7 mouse cellular contexts compared by ENCODE assay signal in genomic region chr3:88460983-88461696, GRCm38 (mm10). TPM values are rescaled to one million over a fixed set of nuclear protein-coding genes. Genes with fewer than 3 reads are reported as not detected.
DNase-seq lines count a peak whose midpoint lies in the region; ATAC-seq and TF ChIP-seq lines count a peak whose summit lies in the region.

Sema4a (minus strand) TSS chr3:88461182.

- H3K4me3 ChIP-seq in lung, embryonic 14.5 days (ENCODE audit: low read depth, low read length): no peak within 1 kb of the TSS
- no peak within 1 kb of the TSS for H3K4me3 ChIP-seq in embryonic facial prominence, embryonic 15.5 days (replicated peaks)

- ATAC-seq in lung, embryonic 14.5 days (ENCODE audit: insufficient read depth): peak; percentile 56; the same call in 1 of the 2 replicates
- no peak for ATAC-seq in embryonic facial prominence, embryonic 15.5 days (ENCODE audit: insufficient number of reproducible peaks, low FRiP score, low TSS enrichment, low read depth)
- no peak for ATAC-seq in megakaryocyte progenitor cell, adult 5-6 weeks (replicated peaks; ENCODE audit: poor library complexity)

- no peak within 1 kb of the TSS for H3K27ac ChIP-seq in lung, embryonic 14.5 days (ENCODE audit: low read depth)
- H3K27ac ChIP-seq in embryonic facial prominence, embryonic 15.5 days (replicated peaks): no peak within 1 kb of the TSS

- H3K27me3 ChIP-seq in lung, embryonic 14.5 days (ENCODE audit: insufficient read depth, low read length): no peaks in the 10 kb centered on the region; the same call in 1 of the 2 replicates
- no peaks in the 10 kb centered on the region for H3K27me3 ChIP-seq in embryonic facial prominence, embryonic 15.5 days

- H3K9me3 ChIP-seq in lung, embryonic 14.5 days (ENCODE audit: low read depth, low read length): no peaks in the 10 kb centered on the region
- H3K9me3 ChIP-seq in embryonic facial prominence, embryonic 15.5 days (replicated peaks): no peaks in the 10 kb centered on the region

- no peak for DNase-seq in lung, embryonic 14.5 days
- DNase-seq in lung, postnatal 25 days (ENCODE audit: low spot score): no peak
- DNase-seq in large intestine, adult 2 months (ENCODE audit: low read depth, low spot score): no peak
- DNase-seq in urinary bladder, postnatal 14 days (ENCODE audit: low spot score): no peak
- DNase-seq in ovary, postnatal 36 days (ENCODE audit: low spot score): no peak

- H3K4me1 ChIP-seq in lung, embryonic 14.5 days (ENCODE audit: insufficient read depth): no peaks in the 10 kb centered on the region
- H3K4me1 ChIP-seq in embryonic facial prominence, embryonic 15.5 days: peaks cover 32% of the 10 kb centered on the region

- H3K9ac ChIP-seq in lung, embryonic 14.5 days: no peak within 1 kb of the TSS
- no peak within 1 kb of the TSS for H3K9ac ChIP-seq in embryonic facial prominence, embryonic 15.5 days

- no peak for TF ChIP-seq CTCF in lung, embryonic 14.5 days (IDR thresholded peaks at IDR 0.05; ENCODE audit: low read depth)

- no peak within 1 kb of the TSS for H3K4me2 ChIP-seq in lung, embryonic 14.5 days
- no peak within 1 kb of the TSS for H3K4me2 ChIP-seq in embryonic facial prominence, embryonic 15.5 days (replicated peaks)

- H3K36me3 ChIP-seq in lung, embryonic 14.5 days (ENCODE audit: insufficient read depth): no peaks in the 10 kb centered on the region
- no peaks in the 10 kb centered on the region for H3K36me3 ChIP-seq in embryonic facial prominence, embryonic 15.5 days

- WGBS in lung, embryonic 14.5 days: 36% methylated on average over 12 of the region's 12 CpGs
- 33% methylated on average over 12 of the region's 12 CpGs for WGBS in embryonic facial prominence, embryonic 15.5 days
- 62% methylated on average over 12 of the region's 12 CpGs for WGBS in large intestine, adult 2 months

RNA-seq across cellular contexts. Expression of gene Sema4a, which starts in this region (rescaled TPM):
- polyA plus RNA-seq in lung, embryonic 14.5 days (2014; fragmentation: Nextera tagmentation; extraction: Ambion mirVana): 2.8 TPM in 2 replicates
- 18.5 and 21.9 TPM in 2 replicates for polyA plus RNA-seq in embryonic facial prominence, embryonic 15.5 days (2015; fragmentation: Nextera tagmentation; extraction: Ambion mirVana)
- polyA plus RNA-seq in large intestine, adult 2 months (2012; rRNA removed): 221 and 227 TPM in 2 replicates
- total RNA-seq in megakaryocyte progenitor cell, adult 5-6 weeks (2015): 32.7 and 43.1 TPM in 2 replicates
- 25.9 and 39.4 TPM in 2 replicates for total RNA-seq in megakaryocyte progenitor cell, adult 5-6 weeks (2017)
